Mouse (Mus musculus) midbrain, embryonic 16.5 days (tissue): ENCODE results near the gene Selenon. TPM values are rescaled to one million over a fixed set of nuclear protein-coding genes. Genes with fewer than 3 reads are reported as not detected.

Experiments used
- ATAC-seq: fragments of 200-750 bp; cut with Nextera tagmentation; 2 replicates; pipeline ENCODE4 v1.8.0; 2017; ENCODE audit warnings: moderate TSS enrichment
- H3K27ac ChIP-seq: fragments of 300-500 bp; sonication (generic); 2 replicates; pipeline ENCODE4 v1.5.1; 2014; ENCODE audit warnings: mild to moderate bottlenecking, low read length, mixed read lengths
- H3K27me3 ChIP-seq: fragments of 300-500 bp; sonication (generic); 2 replicates; pipeline ENCODE4 v1.6.1; 2014; ENCODE audit warnings: low read depth, low read length, mixed read lengths; ENCODE audit not compliant: control insufficient read depth, insufficient read depth
- H3K36me3 ChIP-seq: fragments of 300-500 bp; sonication (generic); 2 replicates; pipeline ENCODE4 v1.6.1; 2014; ENCODE audit warnings: mild to moderate bottlenecking, low read length, moderate library complexity, mixed read lengths; ENCODE audit not compliant: control insufficient read depth, insufficient read depth
- H3K4me1 ChIP-seq: fragments of 300-500 bp; sonication (generic); 2 replicates; pipeline ENCODE4 v1.6.1; 2014; ENCODE audit warnings: mild to moderate bottlenecking, low read length, mixed read lengths; ENCODE audit not compliant: control insufficient read depth, insufficient read depth
- H3K4me2 ChIP-seq: fragments of 300-500 bp; sonication (generic); 2 replicates; pipeline ENCODE4 v1.6.1; 2014; ENCODE audit warnings: mild to moderate bottlenecking, low read length, mixed read lengths
- H3K4me3 ChIP-seq: fragments of 300-500 bp; sonication (generic); 2 replicates; pipeline ENCODE4 v1.5.1; 2014; ENCODE audit warnings: low read depth, mild to moderate bottlenecking, low read length, moderate library complexity, mixed read lengths
- H3K9ac ChIP-seq: fragments of 300-500 bp; sonication (generic); 2 replicates; pipeline ENCODE4 v1.6.1; 2014; ENCODE audit warnings: low read depth, low read length, mixed read lengths
- H3K9me3 ChIP-seq: fragments of 300-500 bp; sonication (generic); replicated peaks from 2 replicates; pipeline ENCODE4 v1.6.1; 2014; ENCODE audit warnings: mild to moderate bottlenecking, low read length, mixed read lengths; ENCODE audit not compliant: control insufficient read depth, poor library complexity, severe bottlenecking
- WGBS: fragments of 180-500 bp; shearing (Covaris S2); extraction: QIAGEN DNeasy Blood & Tissue Kit; methylation state at CpG from one replicate; pipeline ENCODE4 v1.1.7; 2014; 5-methylcytosine and 5-hydroxymethylcytosine counted together
- polyA plus RNA-seq: library from polyadenylated mRNA; unstranded; fragments of >200 nt; fragmentation: Nextera tagmentation; extraction: Ambion mirVana; gene quantifications from 2 replicates; pipeline ENCODE4 v1.2.1, GENCODE M21; 2015

Selenon gene
- polyA plus RNA-seq, 1 experiment from 2014 or later, result 6.7 TPM

DNA sequence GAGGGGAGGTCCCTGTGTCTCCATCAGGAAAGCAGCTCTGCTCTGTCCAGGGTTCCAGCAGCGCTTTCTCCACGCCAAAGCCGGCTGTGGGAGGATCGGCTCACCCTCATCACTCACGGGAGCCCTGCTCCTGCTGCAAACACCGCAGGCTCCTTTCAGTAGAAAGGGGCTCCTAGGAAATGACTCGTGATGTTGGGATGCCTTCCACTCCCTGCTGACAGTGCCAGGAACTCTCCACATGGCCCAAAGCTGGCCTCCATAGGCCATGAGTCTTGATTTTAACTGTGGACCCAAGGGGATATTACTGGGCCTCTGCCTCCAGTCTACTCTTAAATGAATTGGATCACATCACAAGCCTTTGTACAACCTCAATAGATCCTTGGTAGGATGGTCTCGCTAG lies 17.9 kb upstream of the Selenon start:
- 75% methylated on average over 8 of the region's 8 CpGs for WGBS
- ATAC-seq, result no peak
- H3K4me2 ChIP-seq, result no peak overlapping the region

DNA sequence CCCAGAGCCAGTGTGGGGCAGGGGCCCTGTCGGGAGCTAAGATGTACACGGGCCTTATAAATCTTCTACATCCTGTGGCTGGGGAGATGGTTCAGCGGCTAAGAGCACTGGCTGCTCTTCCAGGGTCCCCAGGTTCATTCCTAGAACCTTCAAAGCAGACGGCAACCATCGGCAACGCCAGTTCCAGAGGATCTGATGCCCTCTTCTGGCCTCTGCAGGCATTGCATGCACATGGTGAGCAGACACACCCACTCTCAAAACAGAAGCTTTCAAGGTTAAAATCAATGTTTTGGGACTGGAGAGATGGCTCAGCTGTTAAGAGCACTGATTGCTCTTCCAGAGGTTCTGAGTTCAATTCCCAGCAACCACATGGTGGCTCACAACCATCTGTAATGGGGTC lies 17.2 kb upstream of the Selenon start:
- Histone ChIP-seq H3K4me3 (no peak overlapping the region), H3K4me1 (peaks cover 6% of the 10 kb centered on the region), H3K4me2 (no peak overlapping the region), H3K27ac (no peak overlapping the region), H3K27me3 (no peaks in the 10 kb centered on the region), H3K9me3 (no peaks in the 10 kb centered on the region), H3K9ac (no peak overlapping the region), H3K36me3 (no peaks in the 10 kb centered on the region)
- ATAC-seq, result no peak
- 79% methylated on average over 6 of the region's 6 CpGs for WGBS

More for the DNA sequence above, 17.9 kb upstream of the Selenon start:
- Histone ChIP-seq H3K4me3 (no peak overlapping the region), H3K9ac (no peak overlapping the region), H3K4me1 (peaks cover 6% of the 10 kb centered on the region), H3K27me3 (no peaks in the 10 kb centered on the region), H3K9me3 (no peaks in the 10 kb centered on the region), H3K27ac (no peak overlapping the region), H3K36me3 (no peaks in the 10 kb centered on the region)

- Histone ChIP-seq H3K9ac (no peak overlapping the region), H3K4me2 (no peak overlapping the region), H3K27ac (peak overlapping the region; percentile 58), H3K9me3 (no peaks in the 10 kb centered on the region), H3K4me1 (peaks cover 5% of the 10 kb centered on the region), H3K4me3 (no peak overlapping the region), H3K36me3 (no peaks in the 10 kb centered on the region), H3K27me3 (no peaks in the 10 kb centered on the region)
- 18% methylated on average over 19 of the region's 19 CpGs for whole genome bisulfite sequencing
- ATAC-seq, result peak; percentile 78
Observed at GRCm38 (mm10) chr4:134567377-134568226, 15.6 kb upstream of the Selenon start.

DNA sequence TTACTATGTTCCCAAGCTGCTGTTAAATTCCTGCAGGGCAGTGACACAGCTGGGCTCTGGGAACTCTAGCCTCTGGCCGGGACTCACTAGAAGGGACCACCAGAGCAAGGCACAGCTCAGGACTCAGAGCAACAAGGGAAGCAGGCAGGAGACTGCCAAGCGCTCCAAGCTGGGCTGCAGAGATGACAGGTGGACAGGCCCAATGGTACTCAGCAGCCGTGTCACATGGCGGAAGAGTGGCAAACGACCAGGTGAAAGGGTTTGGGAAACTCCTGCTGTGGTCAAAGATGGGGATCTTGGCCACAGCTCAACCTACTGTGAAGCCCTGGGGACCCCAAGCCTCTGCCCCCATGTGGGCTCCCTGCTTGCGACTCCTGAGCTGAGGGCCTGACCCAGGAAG lies 12.1 kb upstream of the Selenon start:
- H3K27ac ChIP-seq, result no peak overlapping the region
- ATAC-seq, result no peak
- H3K36me3 ChIP-seq, result no peaks in the 10 kb centered on the region
- no peak overlapping the region for H3K4me3 ChIP-seq
- WGBS, result 88% methylated on average over 6 of the region's 6 CpGs
- no peaks in the 10 kb centered on the region for H3K9me3 ChIP-seq
- H3K4me2 ChIP-seq, result no peak overlapping the region
- no peak overlapping the region for H3K9ac ChIP-seq
- no peaks in the 10 kb centered on the region for H3K27me3 ChIP-seq
- H3K4me1 ChIP-seq, result no peaks in the 10 kb centered on the region

- H3K9ac ChIP-seq, result no peak overlapping the region
- no peak overlapping the region for H3K4me2 ChIP-seq
- H3K36me3 ChIP-seq, result no peaks in the 10 kb centered on the region
- no peak overlapping the region for H3K4me3 ChIP-seq
- peaks cover under 1% of the 10 kb centered on the region; the same call in 1 of the 2 replicates for H3K4me1 ChIP-seq
- H3K9me3 ChIP-seq, result no peaks in the 10 kb centered on the region
- no peak for ATAC-seq
- no peaks in the 10 kb centered on the region for H3K27me3 ChIP-seq
- H3K27ac ChIP-seq, result no peak overlapping the region
- 89% methylated on average over 16 of the region's 16 CpGs for WGBS
Observed at GRCm38 (mm10) chr4:134563624-134564023, 11.7 kb upstream of the Selenon start.

- Histone ChIP-seq H3K27ac (no peak overlapping the region), H3K4me1 (peaks cover 13% of the 10 kb centered on the region), H3K27me3 (no peaks in the 10 kb centered on the region), H3K9me3 (no peaks in the 10 kb centered on the region), H3K4me2 (no peak overlapping the region), H3K36me3 (no peaks in the 10 kb centered on the region), H3K4me3 (no peak overlapping the region), H3K9ac (no peak overlapping the region)
- 84% methylated on average over 2 of the region's 2 CpGs for WGBS
- ATAC-seq, result no peak
Observed at GRCm38 (mm10) chr4:134562014-134562413, 10.0 kb upstream of the Selenon start.

GRCm38 (mm10) chr4:134560699-134561098 lies 8.7 kb upstream of the Selenon start:
- 90% methylated on average over 8 of the region's 8 CpGs for WGBS
- H3K27me3 ChIP-seq, result no peaks in the 10 kb centered on the region
- no peaks in the 10 kb centered on the region for H3K9me3 ChIP-seq
- H3K36me3 ChIP-seq, result no peaks in the 10 kb centered on the region
- ATAC-seq, result no peak
- H3K4me1 ChIP-seq, result peaks cover 13% of the 10 kb centered on the region
- H3K4me3 ChIP-seq, result no peak overlapping the region
- no peak overlapping the region for H3K9ac ChIP-seq
- H3K4me2 ChIP-seq, result no peak overlapping the region
- no peak overlapping the region for H3K27ac ChIP-seq

DNA sequence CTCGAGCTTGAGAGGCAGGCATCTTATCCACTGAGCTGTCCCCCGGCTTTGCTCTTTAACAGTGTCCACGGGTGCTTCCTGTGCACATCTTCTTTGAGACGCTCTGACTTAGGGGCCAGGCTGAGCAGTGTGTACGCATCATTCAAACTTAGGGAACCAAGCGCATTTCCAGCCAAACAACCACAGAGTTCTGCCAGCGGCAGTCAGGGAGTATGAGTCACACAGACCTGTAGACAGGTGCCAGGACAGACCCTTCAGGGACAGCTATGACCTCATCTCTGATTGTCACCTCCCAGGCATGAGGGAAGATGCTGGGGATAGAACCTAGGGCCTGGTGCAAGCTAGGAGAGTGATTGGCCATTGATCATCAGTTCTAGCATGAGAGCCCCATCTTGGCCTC lies 7.2 kb upstream of the Selenon start:
- Histone ChIP-seq H3K4me1 (peaks cover 13% of the 10 kb centered on the region), H3K9me3 (no peaks in the 10 kb centered on the region), H3K9ac (no peak overlapping the region), H3K27me3 (no peaks in the 10 kb centered on the region), H3K4me2 (no peak overlapping the region), H3K4me3 (no peak overlapping the region), H3K36me3 (no peaks in the 10 kb centered on the region), H3K27ac (no peak overlapping the region)
- 90% methylated on average over 7 of the region's 7 CpGs for WGBS
- ATAC-seq, result no peak

DNA sequence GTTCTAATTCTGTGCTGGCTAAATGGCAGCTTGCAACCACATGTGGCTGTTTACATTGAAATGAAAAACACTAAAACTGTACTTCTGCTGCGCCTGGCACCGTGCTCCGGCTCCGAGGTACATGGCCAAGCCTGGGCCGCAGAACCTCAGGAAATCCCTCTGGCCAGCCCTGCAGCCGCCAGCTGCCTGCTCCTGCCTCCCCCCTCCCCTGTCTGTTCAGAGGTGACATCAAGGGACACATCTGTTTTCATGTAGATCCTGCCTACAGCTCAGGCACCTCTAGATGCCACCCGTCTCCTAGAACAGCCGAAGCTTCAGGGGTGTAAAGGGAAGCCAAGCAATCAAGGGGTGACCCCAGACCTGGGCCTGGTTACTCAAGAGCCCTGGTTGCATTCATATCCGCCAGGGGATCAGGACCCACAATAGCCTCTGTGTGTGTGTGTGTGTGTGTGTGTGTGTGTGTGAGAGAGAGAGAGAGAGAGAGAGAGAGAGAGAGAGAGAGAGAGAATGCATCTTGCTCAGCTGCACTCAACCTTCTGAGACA lies 6.7 kb upstream of the Selenon start:
- no peak overlapping the region for H3K27ac ChIP-seq
- ATAC-seq, result no peak
- H3K4me2 ChIP-seq, result no peak overlapping the region
- H3K4me1 ChIP-seq, result peaks cover 13% of the 10 kb centered on the region
- no peak overlapping the region for H3K4me3 ChIP-seq
- no peaks in the 10 kb centered on the region for H3K9me3 ChIP-seq
- 54% methylated on average over 9 of the region's 9 CpGs for WGBS
- no peaks in the 10 kb centered on the region for H3K36me3 ChIP-seq
- H3K27me3 ChIP-seq, result no peaks in the 10 kb centered on the region
- 0 out of 2 replicates have a peak overlapping the region, but pooled peaks have one; percentile 21 for H3K9ac ChIP-seq
